Mouse (Mus musculus) erythroblast, embryonic 14.5 days (primary cell): Measurements from ENCODE around the gene Zfp668. TPM values are rescaled to one million over a fixed set of nuclear protein-coding genes. Genes with fewer than 3 reads are reported as not detected.
A peak's percentile ranks its signal among the peaks of the same experiment; 100 is the strongest.
"Not testable (repeated sequence)": the region's sequence is repeated elsewhere in the genome, so short reads cannot be mapped to it uniquely, and the experiment has no call there.

Source experiments
- H3K27me3 ChIP-seq: 2 replicates; pipeline ENCODE4 v1.6.1; 2012; ENCODE audit warnings: inconsistent platforms; ENCODE audit not compliant: control insufficient read depth
- H3K36me3 ChIP-seq: 2 replicates; pipeline ENCODE4 v1.6.1; 2012; ENCODE audit warnings: mild to moderate bottlenecking, inconsistent platforms; ENCODE audit not compliant: control insufficient read depth
- H3K4me1 ChIP-seq: 2 replicates; pipeline ENCODE4 v1.6.1; 2012; ENCODE audit warnings: inconsistent platforms; ENCODE audit not compliant: control insufficient read depth
- H3K4me3 ChIP-seq: replicated peaks from 2 replicates; pipeline ENCODE3; 2012; ENCODE audit warnings: moderate library complexity, mild to moderate bottlenecking, inconsistent platforms
- H3K9me3 ChIP-seq: 2 replicates; pipeline ENCODE4 v1.6.1; 2012; ENCODE audit warnings: low read length, inconsistent platforms, mixed read lengths; ENCODE audit not compliant: control insufficient read depth
- GATA1 ChIP-seq: IDR thresholded peaks from 2 replicates; pipeline ENCODE4 v1.6.1; 2012; ENCODE audit warnings: low read length, inconsistent platforms, mixed read lengths
- TAL1 ChIP-seq: IDR thresholded peaks from 3 replicates; pipeline ENCODE4 v1.6.1; 2012; ENCODE audit warnings: low read length, inconsistent platforms, mixed read lengths
- polyA plus RNA-seq: library from polyadenylated mRNA; stranded (reverse); fragments of >175 nt; gene quantifications from 2 replicates; pipeline ENCODE4 v1.2.3, GENCODE M21; 2012

Zfp668 gene
- polyA plus RNA-seq, 1 experiment = 1.5 TPM

DNA sequence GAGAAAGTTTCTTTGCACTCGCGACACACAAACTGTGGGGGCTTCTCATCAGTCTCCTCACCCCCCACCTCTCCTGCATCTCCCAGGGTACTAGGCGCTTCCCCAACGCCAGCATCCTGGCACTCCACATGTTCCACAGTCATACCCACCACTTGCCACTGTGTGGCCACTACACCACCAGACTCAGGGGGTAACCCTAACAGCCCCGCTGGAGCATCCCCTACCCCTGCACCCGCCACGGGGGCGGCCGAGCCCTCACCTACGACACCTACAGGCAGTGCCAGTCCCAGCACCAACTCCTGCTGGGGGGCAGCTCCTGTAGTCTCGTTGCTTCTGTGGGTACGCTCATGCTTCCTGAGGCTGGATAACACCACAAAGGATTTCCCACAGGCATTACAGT, 10.2 kb downstream of the Zfp668 start:
- H3K9me3 ChIP-seq = peaks cover 11% of the 10 kb centered on the region
- peaks cover 53% of the 10 kb centered on the region for H3K36me3 ChIP-seq
- peaks cover 16% of the 10 kb centered on the region for H3K4me1 ChIP-seq
- TF ChIP-seq GATA1 (no peak), TAL1 (no peak)
- H3K27me3 ChIP-seq = no peaks in the 10 kb centered on the region
- no peak overlapping the region for H3K4me3 ChIP-seq

DNA sequence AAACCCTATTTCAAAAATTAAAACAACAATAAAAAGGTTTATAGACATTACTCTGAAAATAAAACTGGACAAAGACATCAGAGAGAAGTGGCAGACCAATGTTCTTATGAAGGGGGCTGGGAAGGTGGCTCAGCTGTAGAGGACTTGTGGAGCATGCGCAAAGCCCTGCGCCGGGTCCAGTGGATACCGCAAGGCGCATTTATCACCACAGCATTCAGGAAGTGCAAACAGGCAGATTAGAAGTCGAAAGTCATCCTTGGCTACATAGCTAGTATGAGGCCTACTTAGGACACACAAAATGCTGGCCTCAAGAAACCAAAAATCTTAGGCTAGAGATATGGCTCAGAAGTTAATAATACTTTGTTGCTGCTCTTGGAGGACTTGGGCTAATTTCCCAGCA, 18.4 kb downstream of the Zfp668 start:
- H3K4me3 ChIP-seq = no peak overlapping the region
- peaks cover 7% of the 10 kb centered on the region for H3K4me1 ChIP-seq
- H3K36me3 ChIP-seq = no peaks in the 10 kb centered on the region
- no peaks in the 10 kb centered on the region for H3K27me3 ChIP-seq
- no peak for TF ChIP-seq TAL1
- TF ChIP-seq GATA1 = no peak
- H3K9me3 ChIP-seq = no peaks in the 10 kb centered on the region

DNA sequence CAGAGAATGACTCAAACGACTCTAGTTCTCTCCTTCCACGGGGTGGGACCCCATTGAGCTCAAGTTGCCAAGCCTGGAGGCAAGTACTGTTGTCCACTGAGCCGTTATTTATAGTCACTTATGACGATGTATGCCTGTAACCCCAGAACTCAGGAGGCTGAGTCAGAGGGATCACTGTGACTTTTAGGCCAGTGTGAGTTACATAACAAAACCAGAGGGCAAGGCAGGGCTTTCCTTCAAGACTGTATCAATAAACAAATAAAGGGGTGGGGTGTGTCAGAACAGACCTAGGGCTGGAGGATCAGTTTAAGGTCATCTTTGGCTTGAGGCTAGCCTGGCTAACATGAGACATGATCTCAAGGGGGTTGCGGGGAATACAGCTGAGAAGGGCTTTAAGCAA, 25.7 kb downstream of the Zfp668 start:
- Histone ChIP-seq H3K4me1 (peaks cover 16% of the 10 kb centered on the region), H3K36me3 (peaks cover 22% of the 10 kb centered on the region), H3K9me3 (no peaks in the 10 kb centered on the region), H3K27me3 (no peaks in the 10 kb centered on the region), H3K4me3 (no peak overlapping the region)
- TF ChIP-seq GATA1 = no peak
- TF ChIP-seq TAL1 = no peak

DNA sequence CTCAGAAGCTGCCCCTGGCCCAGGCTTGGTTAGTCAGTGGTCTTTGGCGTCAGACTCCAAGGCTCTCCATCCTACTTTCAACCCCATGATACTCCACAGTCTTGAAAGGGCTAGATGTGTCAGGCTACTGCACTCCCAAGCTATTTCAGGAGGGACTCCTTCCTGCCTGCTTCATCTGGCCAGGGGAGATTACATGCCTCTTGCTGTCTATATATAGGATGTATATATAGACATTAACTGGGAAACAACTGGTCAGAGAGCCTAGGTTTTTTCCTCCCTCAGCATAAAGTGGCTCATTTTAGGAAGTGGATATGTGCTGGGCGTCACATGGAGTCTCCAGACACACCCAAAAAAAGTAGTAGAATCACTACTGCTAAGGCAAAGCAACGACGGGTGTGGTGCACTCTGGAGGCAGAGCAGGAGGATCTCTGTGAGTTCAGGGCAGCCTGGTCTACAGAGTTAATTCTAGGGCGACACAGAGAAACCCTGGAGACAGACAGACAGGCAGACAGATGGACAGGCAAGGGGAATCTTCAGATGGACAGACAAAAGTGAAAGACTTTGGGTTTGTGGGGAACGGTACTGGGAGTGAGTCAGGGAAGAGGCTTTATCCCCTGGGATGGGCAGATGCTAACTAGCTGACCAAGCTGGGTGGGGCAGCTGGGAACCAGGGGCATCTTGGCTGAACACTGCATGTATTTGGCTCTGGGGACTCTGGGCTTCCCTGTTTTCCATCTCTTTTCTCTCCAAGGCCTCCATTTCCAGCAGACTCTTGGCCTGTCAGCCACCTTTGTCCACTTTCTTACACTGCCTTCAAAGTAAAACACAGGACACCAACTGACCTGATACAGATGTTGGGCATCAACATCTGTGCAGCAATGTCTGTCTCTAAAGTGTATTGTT, 26.4 kb downstream of the Zfp668 start:
- peaks cover 16% of the 10 kb centered on the region for H3K4me1 ChIP-seq
- H3K4me3 ChIP-seq = no peak overlapping the region
- H3K36me3 ChIP-seq = peaks cover 26% of the 10 kb centered on the region
- no peaks in the 10 kb centered on the region for H3K9me3 ChIP-seq
- TF ChIP-seq GATA1 = no peak
- no peak for TF ChIP-seq TAL1
- H3K27me3 ChIP-seq = no peaks in the 10 kb centered on the region

DNA sequence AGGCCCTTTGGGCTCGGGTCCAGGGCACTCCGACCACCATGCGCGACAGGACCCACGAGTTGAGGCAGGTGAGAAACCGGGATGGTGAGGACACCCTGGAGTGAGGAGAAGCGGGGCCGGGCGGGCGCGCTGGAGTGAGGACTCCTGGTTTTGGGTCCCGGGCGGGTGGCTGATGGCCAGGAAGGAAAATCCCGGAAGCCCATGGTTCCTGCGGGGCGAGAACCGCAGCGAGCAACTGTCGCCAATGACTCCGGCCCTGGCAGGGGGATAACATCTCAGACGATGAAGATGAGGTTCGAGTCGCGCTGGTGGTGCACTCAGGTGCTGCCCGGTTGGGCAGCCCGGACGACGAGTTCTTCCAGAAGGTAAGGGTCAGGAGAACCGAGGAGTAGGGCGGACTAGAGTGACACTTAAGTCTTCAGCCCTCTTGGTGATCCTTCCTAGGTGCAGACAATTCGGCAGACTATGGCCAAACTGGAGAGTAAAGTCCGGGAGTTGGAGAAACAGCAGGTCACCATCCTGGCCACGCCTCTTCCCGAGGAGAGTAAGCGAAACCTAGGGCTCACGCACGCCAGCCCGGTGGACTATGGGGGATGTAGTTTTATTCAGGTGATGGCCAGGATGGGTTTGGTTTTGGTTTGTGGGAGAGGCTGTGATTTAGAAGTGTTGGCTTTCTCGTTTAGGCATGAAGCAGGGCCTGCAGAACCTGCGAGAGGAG, 34.5 kb downstream of the Zfp668 start:
- H3K36me3 ChIP-seq = peaks cover 29% of the 10 kb centered on the region
- H3K4me1 ChIP-seq = peaks cover 25% of the 10 kb centered on the region
- no peak for TF ChIP-seq GATA1
- TF ChIP-seq TAL1 = no peak
- H3K4me3 ChIP-seq = peak overlapping the region; percentile 75
- H3K27me3 ChIP-seq = no peaks in the 10 kb centered on the region
- no peaks in the 10 kb centered on the region for H3K9me3 ChIP-seq

DNA sequence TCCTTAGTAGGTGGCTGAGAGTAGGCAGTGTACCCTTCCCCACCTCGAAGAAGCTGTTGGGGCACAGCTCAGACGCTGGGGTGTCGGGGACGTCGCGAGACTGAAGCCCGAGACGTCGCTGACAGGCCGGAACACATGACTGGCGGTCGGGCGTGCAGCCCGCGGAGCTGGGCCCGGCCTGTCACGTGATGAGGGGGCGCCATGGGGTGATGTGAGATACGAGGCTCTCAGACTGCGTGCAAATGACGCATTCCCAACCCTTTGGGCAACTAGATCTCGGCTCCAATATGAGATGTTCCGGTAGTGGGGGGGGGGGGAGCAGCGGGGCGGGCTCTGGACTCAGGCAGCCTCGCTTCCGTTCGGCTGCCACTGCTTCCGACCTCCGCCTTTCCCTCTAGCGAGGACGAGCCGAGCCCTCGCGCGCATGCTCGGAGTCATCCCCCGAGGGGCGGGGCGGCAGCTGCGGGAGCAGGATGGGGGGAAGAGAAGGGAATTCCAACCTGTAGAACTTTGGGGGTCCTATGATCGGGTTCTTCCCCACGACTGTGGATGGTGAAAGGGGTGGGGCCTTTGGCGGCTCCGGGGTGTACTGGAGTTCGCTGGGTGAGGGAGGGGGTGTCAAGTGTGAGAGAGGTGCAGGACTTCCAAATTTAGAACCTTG, 35.2 kb downstream of the Zfp668 start:
- Histone ChIP-seq H3K9me3 (no peaks in the 10 kb centered on the region), H3K4me3 (peak overlapping the region; percentile 75), H3K4me1 (peaks cover 25% of the 10 kb centered on the region), H3K27me3 (no peaks in the 10 kb centered on the region), H3K36me3 (peaks cover 22% of the 10 kb centered on the region)
- no peak for TF ChIP-seq TAL1
- TF ChIP-seq GATA1 = no peak

DNA sequence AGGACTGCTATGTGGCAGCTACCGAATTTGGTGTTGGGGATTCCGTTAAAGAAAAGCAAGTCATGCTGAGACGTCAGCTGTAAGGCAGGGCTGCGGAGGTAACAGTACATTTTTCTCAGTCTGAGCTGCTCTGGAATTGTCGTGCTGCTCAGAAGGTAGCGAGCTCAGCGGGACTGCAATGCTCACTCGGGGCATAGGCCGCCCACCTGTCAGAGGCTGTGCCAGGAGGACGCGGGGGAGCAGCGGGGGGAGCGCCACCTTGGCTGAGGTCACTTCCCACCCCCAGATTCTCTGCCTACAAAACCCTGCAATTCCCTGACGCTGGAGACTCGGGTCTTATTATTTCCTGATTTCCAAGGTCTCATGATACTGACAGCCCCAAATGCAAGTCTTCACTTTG, 35.7 kb downstream of the Zfp668 start:
- H3K4me3 ChIP-seq = peak overlapping the region; percentile 75

DNA sequence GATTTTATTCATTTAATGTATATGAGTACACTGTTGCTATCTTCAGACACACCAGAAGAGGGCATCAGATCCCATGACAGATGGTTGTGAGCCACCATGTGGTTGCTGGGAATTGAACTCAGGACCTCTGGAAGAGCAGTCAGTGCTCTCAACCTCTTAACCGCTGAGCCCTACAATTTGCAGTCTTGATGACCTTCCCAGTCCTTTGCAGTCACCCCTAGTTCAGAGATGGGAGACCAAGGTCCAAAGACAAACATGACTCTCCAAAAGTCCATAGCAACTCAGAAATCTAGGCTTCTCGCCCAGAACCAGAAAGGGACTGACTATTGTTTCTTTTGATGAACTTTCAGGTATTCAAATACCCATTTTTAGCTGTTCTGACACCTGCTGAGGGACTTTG, 36.6 kb downstream of the Zfp668 start:
- not testable (repeated sequence) for H3K9me3 ChIP-seq, H3K27me3 ChIP-seq, H3K4me3 ChIP-seq
- Histone ChIP-seq H3K36me3 (peaks cover 13% of the 10 kb centered on the region), H3K4me1 (peaks cover 25% of the 10 kb centered on the region)

More for the DNA sequence above, 35.7 kb downstream of the Zfp668 start:
- H3K9me3 ChIP-seq = no peaks in the 10 kb centered on the region
- H3K36me3 ChIP-seq = peaks cover 17% of the 10 kb centered on the region
- H3K27me3 ChIP-seq = no peaks in the 10 kb centered on the region
- TF ChIP-seq GATA1 (no peak), TAL1 (no peak)
- peaks cover 25% of the 10 kb centered on the region for H3K4me1 ChIP-seq

DNA sequence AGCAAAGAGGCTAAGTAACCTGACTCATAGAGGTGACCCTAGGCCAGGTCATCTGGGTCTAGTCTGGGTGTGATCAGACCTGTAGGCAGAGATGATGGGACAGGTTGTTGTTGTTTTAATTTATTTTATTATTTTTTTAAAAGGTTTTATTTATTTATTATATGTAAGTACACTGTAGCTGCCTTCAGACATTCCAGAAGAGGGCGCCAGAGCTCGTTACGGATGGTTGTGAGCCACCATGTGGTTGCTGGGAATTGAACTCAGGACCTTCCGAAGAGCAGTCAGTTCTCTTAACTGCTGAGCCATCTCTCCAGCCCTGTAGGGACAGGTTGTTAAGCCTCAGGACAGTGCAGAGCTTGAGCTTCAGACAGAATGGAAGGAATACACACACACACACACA, 38.8 kb downstream of the Zfp668 start:
- H3K4me3 ChIP-seq, H3K36me3 ChIP-seq, H3K9me3 ChIP-seq, H3K27me3 ChIP-seq: not testable (repeated sequence)
- peaks cover 25% of the 10 kb centered on the region for H3K4me1 ChIP-seq
